Mouse (Mus musculus): ENCODE measurements around the gene Lrrc56. TPM values are rescaled to one million over a fixed set of nuclear protein-coding genes. Genes with fewer than 3 reads are reported as not detected.

Lrrc56 gene
- polyA plus RNA-seq (2016; fragmentation: Nextera tagmentation; extraction: Ambion mirVana): 10.8 and 12.2 TPM in 2 replicates

DNA sequence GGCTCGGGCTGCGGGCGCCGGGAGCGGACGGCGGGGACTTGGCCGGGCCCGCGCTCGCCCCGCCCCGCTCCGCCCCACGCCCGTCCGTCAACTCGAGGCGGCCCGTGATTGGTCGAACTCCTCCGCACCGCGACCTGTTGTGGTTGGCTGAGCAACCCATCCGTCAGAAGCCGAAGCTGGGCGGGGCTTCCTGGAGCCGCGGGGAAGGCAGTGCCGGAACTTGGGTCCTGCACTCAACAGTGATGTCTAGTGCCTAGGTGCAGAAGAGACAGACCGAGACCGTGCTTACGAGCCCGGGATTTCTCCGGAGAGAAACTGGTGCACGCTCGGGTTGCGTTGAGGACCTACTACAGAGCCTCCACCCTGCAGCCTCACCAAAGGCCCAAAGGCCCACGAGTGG lies at the start of gene Lrrc56, which contains the start of gene Hras:
Gene Lrrc56 (plus strand): TSS at position 210 of the 400 bp plus-strand sequence.
Gene Hras (minus strand): TSS at position 58 of the 400 bp plus-strand sequence.
- Histone ChIP-seq H3K27ac (peak within 1 kb of the TSS; percentile 85), H3K36me3 (peaks cover 34% of the 10 kb centered on the region), H3K4me1 (peaks cover 27% of the 10 kb centered on the region), H3K9me3 (replicated peaks) (no peaks in the 10 kb centered on the region), H3K27me3 (no peaks in the 10 kb centered on the region), H3K4me2 (replicated peaks) (peak within 1 kb of the TSS; percentile 94), H3K9ac (peak within 1 kb of the TSS; percentile 93), H3K4me3 (peak within 1 kb of the TSS; percentile 97)
- ATAC-seq (ENCODE audit: low FRiP score): peak; percentile 93
- WGBS: 1% methylated on average over 34 of the region's 39 CpGs

DNA sequence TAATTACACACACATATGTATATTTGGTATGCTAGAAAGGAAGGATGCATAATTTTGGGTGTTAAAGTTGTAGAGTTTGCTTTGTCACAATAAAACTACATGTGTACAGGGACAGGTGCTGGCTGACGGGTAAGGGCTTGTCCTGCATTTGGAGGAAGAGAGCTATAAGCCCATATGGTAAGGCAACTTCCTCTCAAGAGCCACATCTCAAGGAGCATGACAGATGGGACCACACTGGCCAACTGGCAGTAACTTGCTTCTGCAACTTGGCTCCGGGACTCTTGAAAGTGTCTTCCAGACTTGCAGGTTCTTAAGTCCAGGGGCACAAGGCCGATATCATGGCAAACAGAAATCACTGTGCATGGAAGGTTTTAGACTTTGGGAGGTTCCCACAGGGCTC lies 49.3 kb upstream of the Lrrc56 start:
- Histone ChIP-seq H3K4me2 (replicated peaks) (no peak overlapping the region), H3K9me3 (replicated peaks) (no peaks in the 10 kb centered on the region), H3K36me3 (peaks cover 42% of the 10 kb centered on the region), H3K4me3 (no peak overlapping the region), H3K4me1 (no peaks in the 10 kb centered on the region), H3K9ac (no peak overlapping the region), H3K27me3 (no peaks in the 10 kb centered on the region), H3K27ac (no peak overlapping the region)
- 96% methylated on average over 3 of the region's 3 CpGs for WGBS
- ATAC-seq (ENCODE audit: low FRiP score): no peak

- H3K9ac ChIP-seq: no peak overlapping the region
- 62% methylated on average over 1 of the region's 1 CpGs for WGBS
- ATAC-seq (ENCODE audit: low FRiP score): no peak
Observed at GRCm38 (mm10) chr7:141145403-141145802, 48.6 kb upstream of the Lrrc56 start.

GRCm38 (mm10) chr7:141146043-141146595 lies 47.8 kb upstream of the Lrrc56 start:
- H3K36me3 ChIP-seq: peaks cover 33% of the 10 kb centered on the region
- no peak overlapping the region for H3K4me3 ChIP-seq
- no peaks in the 10 kb centered on the region for H3K9me3 ChIP-seq (replicated peaks)
- H3K4me2 ChIP-seq (replicated peaks): no peak overlapping the region
- H3K27ac ChIP-seq: no peak overlapping the region
- 95% methylated on average over 12 of the region's 12 CpGs for WGBS
- no peak overlapping the region for H3K9ac ChIP-seq
- H3K4me1 ChIP-seq: no peaks in the 10 kb centered on the region
- no peak for ATAC-seq (ENCODE audit: low FRiP score)
- no peaks in the 10 kb centered on the region for H3K27me3 ChIP-seq

More at GRCm38 (mm10) chr7:141145403-141145802, 48.6 kb upstream of the Lrrc56 start:
- no peak overlapping the region for H3K4me3 ChIP-seq
- H3K9me3 ChIP-seq (replicated peaks): no peaks in the 10 kb centered on the region
- no peaks in the 10 kb centered on the region for H3K27me3 ChIP-seq
- H3K36me3 ChIP-seq: peaks cover 38% of the 10 kb centered on the region
- H3K4me1 ChIP-seq: no peaks in the 10 kb centered on the region
- H3K4me2 ChIP-seq (replicated peaks): no peak overlapping the region
- no peak overlapping the region for H3K27ac ChIP-seq

GRCm38 (mm10) chr7:141147044-141147443 lies 46.9 kb upstream of the Lrrc56 start:
- WGBS: 82% methylated on average over 6 of the region's 6 CpGs
- H3K36me3 ChIP-seq: peaks cover 39% of the 10 kb centered on the region
- no peak overlapping the region for H3K9ac ChIP-seq
- H3K4me1 ChIP-seq: no peaks in the 10 kb centered on the region
- H3K9me3 ChIP-seq (replicated peaks): no peaks in the 10 kb centered on the region
- no peak for ATAC-seq (ENCODE audit: low FRiP score)
- H3K27ac ChIP-seq: no peak overlapping the region
- H3K4me2 ChIP-seq (replicated peaks): no peak overlapping the region
- H3K4me3 ChIP-seq: no peak overlapping the region
- H3K27me3 ChIP-seq: no peaks in the 10 kb centered on the region

DNA sequence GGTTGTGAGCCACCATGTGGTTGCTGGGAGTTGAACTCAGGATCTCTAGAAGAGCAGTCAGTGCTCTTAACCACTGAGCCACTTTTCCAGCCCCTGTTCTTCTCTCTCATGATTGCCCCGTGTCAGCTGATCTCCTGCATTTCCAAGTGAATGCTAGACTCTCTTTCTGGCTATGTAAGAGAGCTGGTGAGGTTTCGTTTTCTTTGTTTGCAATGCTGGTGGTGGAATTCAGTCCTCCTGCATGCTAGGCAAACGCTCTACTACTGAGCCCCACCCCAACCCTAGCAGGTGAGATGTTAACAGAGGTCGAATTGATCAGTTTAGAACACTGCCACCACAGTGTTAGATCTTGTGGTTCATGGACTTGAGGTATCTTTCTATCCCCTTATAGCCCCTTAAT lies 45.3 kb upstream of the Lrrc56 start:
- Histone ChIP-seq H3K36me3 (peaks cover 48% of the 10 kb centered on the region), H3K4me1 (no peaks in the 10 kb centered on the region), H3K4me3 (no peak overlapping the region), H3K9me3 (replicated peaks) (no peaks in the 10 kb centered on the region), H3K27ac (no peak overlapping the region), H3K4me2 (replicated peaks) (no peak overlapping the region), H3K27me3 (no peaks in the 10 kb centered on the region), H3K9ac (no peak overlapping the region)
- no peak for ATAC-seq (ENCODE audit: low FRiP score)
- WGBS: 80% methylated on average over 4 of the region's 4 CpGs

GRCm38 (mm10) chr7:141155362-141155761 lies 38.6 kb upstream of the Lrrc56 start:
- Histone ChIP-seq H3K9me3 (replicated peaks) (no peaks in the 10 kb centered on the region), H3K4me1 (no peaks in the 10 kb centered on the region), H3K9ac (no peak overlapping the region), H3K4me3 (no peak overlapping the region), H3K27ac (no peak overlapping the region), H3K4me2 (replicated peaks) (no peak overlapping the region), H3K36me3 (peaks cover 57% of the 10 kb centered on the region), H3K27me3 (no peaks in the 10 kb centered on the region)
- WGBS: 96% methylated on average over 9 of the region's 9 CpGs
- no peak for ATAC-seq (ENCODE audit: low FRiP score)

- Histone ChIP-seq H3K27ac (no peak overlapping the region), H3K4me3 (no peak overlapping the region), H3K4me1 (peaks cover 11% of the 10 kb centered on the region), H3K9ac (no peak overlapping the region), H3K4me2 (replicated peaks) (no peak overlapping the region), H3K27me3 (no peaks in the 10 kb centered on the region), H3K36me3 (peaks cover 57% of the 10 kb centered on the region), H3K9me3 (replicated peaks) (no peaks in the 10 kb centered on the region)
- WGBS: 93% methylated on average over 7 of the region's 7 CpGs
- ATAC-seq (ENCODE audit: low FRiP score): no peak
Observed at GRCm38 (mm10) chr7:141164397-141164796, 29.6 kb upstream of the Lrrc56 start.

- H3K27me3 ChIP-seq: no peaks in the 10 kb centered on the region
- no peak overlapping the region for H3K4me3 ChIP-seq
- WGBS: 89% methylated on average over 6 of the region's 6 CpGs
- no peak overlapping the region for H3K4me2 ChIP-seq (replicated peaks)
- ATAC-seq (ENCODE audit: low FRiP score): no peak
- H3K36me3 ChIP-seq: peaks cover 53% of the 10 kb centered on the region
- H3K4me1 ChIP-seq: peaks cover 11% of the 10 kb centered on the region
- no peaks in the 10 kb centered on the region for H3K9me3 ChIP-seq (replicated peaks)
- H3K9ac ChIP-seq: no peak overlapping the region
- no peak overlapping the region for H3K27ac ChIP-seq
Observed at GRCm38 (mm10) chr7:141164850-141165249, 29.1 kb upstream of the Lrrc56 start.

DNA sequence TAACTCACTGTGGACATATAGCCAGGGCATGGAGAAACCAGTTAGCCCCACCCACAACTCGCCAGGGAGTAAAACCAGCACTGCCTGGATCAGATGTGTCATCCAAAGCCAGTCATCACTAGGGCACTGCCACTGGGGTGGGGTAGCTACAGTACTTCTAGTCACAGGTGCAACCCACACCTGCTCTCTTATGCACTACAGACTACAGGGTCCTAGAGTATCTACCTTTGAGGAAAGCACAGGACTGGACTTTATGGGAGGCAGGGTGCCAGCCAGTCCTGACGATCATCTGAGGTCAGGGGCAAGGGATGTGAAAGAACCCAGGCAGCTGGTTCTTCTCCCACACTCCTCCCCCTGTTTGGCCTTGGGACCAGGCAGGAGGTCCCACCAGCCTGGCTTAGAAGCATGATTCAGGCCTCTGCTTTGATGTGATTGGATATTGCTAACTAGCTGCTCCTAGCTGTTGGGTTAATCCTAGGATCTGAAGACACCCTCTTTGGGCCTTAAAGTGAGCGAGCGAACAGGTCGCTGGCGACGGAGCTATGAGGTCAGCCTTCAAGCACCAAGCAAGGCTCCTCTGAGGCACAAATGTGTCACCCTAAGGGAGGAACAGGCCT lies 25.9 kb upstream of the Lrrc56 start:
- H3K4me1 ChIP-seq: peaks cover 14% of the 10 kb centered on the region
- no peaks in the 10 kb centered on the region for H3K9me3 ChIP-seq (replicated peaks)
- peaks cover 25% of the 10 kb centered on the region for H3K36me3 ChIP-seq
- peak overlapping the region; percentile 30 for H3K4me3 ChIP-seq
- peak overlapping the region; percentile 54 for H3K9ac ChIP-seq
- H3K4me2 ChIP-seq (replicated peaks): peak overlapping the region; percentile 53
- no peak for ATAC-seq (ENCODE audit: low FRiP score)
- 17% methylated on average over 7 of the region's 7 CpGs for WGBS
- no peak overlapping the region for H3K27ac ChIP-seq
- no peaks in the 10 kb centered on the region for H3K27me3 ChIP-seq

- H3K9me3 ChIP-seq (replicated peaks): no peaks in the 10 kb centered on the region
- H3K9ac ChIP-seq: peak overlapping the region; percentile 54
- H3K4me2 ChIP-seq (replicated peaks): peak overlapping the region; percentile 53
- H3K27me3 ChIP-seq: no peaks in the 10 kb centered on the region
- peaks cover 18% of the 10 kb centered on the region for H3K4me1 ChIP-seq
- no peak overlapping the region; the same call in 1 of the 2 replicates for H3K27ac ChIP-seq
- H3K36me3 ChIP-seq: peaks cover 21% of the 10 kb centered on the region
- H3K4me3 ChIP-seq: peak overlapping the region; percentile 30
- WGBS: 3% methylated on average over 22 of the region's 22 CpGs
- no peak for ATAC-seq (ENCODE audit: low FRiP score)
Observed at GRCm38 (mm10) chr7:141168518-141168953, 25.4 kb upstream of the Lrrc56 start.

- Histone ChIP-seq H3K4me1 (peaks cover 18% of the 10 kb centered on the region), H3K4me3 (no peak overlapping the region), H3K4me2 (replicated peaks) (no peak overlapping the region), H3K36me3 (peaks cover 13% of the 10 kb centered on the region; the same call in 1 of the 2 replicates), H3K9me3 (replicated peaks) (no peaks in the 10 kb centered on the region), H3K9ac (no peak overlapping the region), H3K27me3 (no peaks in the 10 kb centered on the region), H3K27ac (no peak overlapping the region)
- 97% methylated on average over 1 of the region's 1 CpGs for WGBS
- no peak for ATAC-seq (ENCODE audit: low FRiP score)
Observed at GRCm38 (mm10) chr7:141169300-141169699, 24.7 kb upstream of the Lrrc56 start.

GRCm38 (mm10) chr7:141169866-141170265 lies 24.1 kb upstream of the Lrrc56 start:
- H3K27me3 ChIP-seq: no peaks in the 10 kb centered on the region
- H3K4me1 ChIP-seq: peaks cover 18% of the 10 kb centered on the region
- H3K36me3 ChIP-seq: peaks cover 11% of the 10 kb centered on the region; the same call in 1 of the 2 replicates
- H3K4me3 ChIP-seq: no peak overlapping the region
- H3K27ac ChIP-seq: no peak overlapping the region
- no peak for ATAC-seq (ENCODE audit: low FRiP score)
- H3K9ac ChIP-seq: no peak overlapping the region
- no peak overlapping the region for H3K4me2 ChIP-seq (replicated peaks)
- H3K9me3 ChIP-seq (replicated peaks): no peaks in the 10 kb centered on the region

Data from hindbrain, embryonic 12.5 days (tissue).